Mouse (Mus musculus): ENCODE data around the gene Larp6.

- no peak for TF ChIP-seq CTCF (IDR thresholded peaks at IDR 0.05; ENCODE audit: low read depth, low read length)
- TF ChIP-seq POLR2A (IDR thresholded peaks at IDR 0.05; ENCODE audit: borderline replicate concordance, low read depth, low read length), result no peak
Observed at GRCm38 (mm10) chr9:60665535-60665934, 47.3 kb upstream of the Larp6 start.

All from bone marrow macrophage, adult 2 months (primary cell).